Mouse (Mus musculus) layer of hippocampus, adult 6 months (tissue): ENCODE data around the gene Mnt. TPM values are rescaled to one million over a fixed set of nuclear protein-coding genes. Genes with fewer than 3 reads are reported as not detected.

Experiments used
- long read RNA-seq, 2 experiments: library from polyadenylated mRNA; unstranded; transcript quantifications; one replicate each; pipeline ENCODE4 v2.0.0; 2019 to 2020
- microRNA-seq: library from miRNA; unstranded; fragments of <30 nt; microRNA quantifications from one replicate; pipeline ENCODE4 v1.2.0, GENCODE M21; 2020
- polyA plus RNA-seq: library from polyadenylated mRNA; unstranded; fragments of <200 nt; fragmentation: Nextera tagmentation; gene quantifications from 2 replicates; pipeline ENCODE4 v1.2.3, GENCODE M21; 2021

The Mnt gene
- polyA plus RNA-seq = 3.7 and 4.3 TPM in 2 replicates
- long read RNA-seq, experiment 1, partial matches to known transcripts = 0 of 10 reads
- long read RNA-seq, experiment 1, other reads (novel, unspliced or antisense) = 10 of 10 reads
- long read RNA-seq, experiment 2, partial matches to known transcripts = 37 of 38 reads
- long read RNA-seq, experiment 2, other reads (novel, unspliced or antisense) = 1 of 38 reads

GRCm38 (mm10) chr11:74830256-74831161 is at the start of gene Mnt:
TSS of gene Mnt (plus strand) at chr11:74830920.

Small RNA genes within 50 kb of the gene (microRNA-seq; reads per million reads assigned to microRNA genes)
- gene Mir6926 = 7.5 reads per million, percentile 26 among the genes with 10 or more reads in this experiment

Other genes starting within 250 kb of the Mnt start
- 13.0 and 13.2 TPM in 2 replicates for gene Rap1gap2, start 220.0 kb upstream of the Mnt start, polyA plus RNA-seq
- 1.9 and 2.6 TPM in 2 replicates for gene Ccdc92b, start 211.3 kb upstream of the Mnt start, polyA plus RNA-seq
- gene Cluh, start 181.4 kb upstream of the Mnt start, polyA plus RNA-seq = 14.8 and 15.0 TPM in 2 replicates
- gene Pafah1b1, start 106.2 kb upstream of the Mnt start, polyA plus RNA-seq = 27.9 and 29.9 TPM in 2 replicates
- gene Mettl16, start 60.1 kb upstream of the Mnt start, polyA plus RNA-seq = 13.3 and 19.1 TPM in 2 replicates
- 6.5 and 7.5 TPM in 2 replicates for gene Sgsm2, start 66.1 kb downstream of the Mnt start, polyA plus RNA-seq
- 13.0 and 14.4 TPM in 2 replicates for gene Tsr1, start 67.2 kb downstream of the Mnt start, polyA plus RNA-seq
- gene Smg6, start 94.9 kb downstream of the Mnt start, polyA plus RNA-seq = 4.2 and 4.6 TPM in 2 replicates
- gene Srr, start 95.0 kb downstream of the Mnt start, polyA plus RNA-seq = 59.9 and 61.9 TPM in 2 replicates